Mouse (Mus musculus) cortical plate, adult 2 months (tissue): Measurements from ENCODE around the gene Sec14l2. TPM values are rescaled to one million over a fixed set of nuclear protein-coding genes. Genes with fewer than 3 reads are reported as not detected.
A peak's percentile ranks its signal among the peaks of the same experiment; 100 is the strongest.

Experiments used
- H3K27ac ChIP-seq: fragments of 200-500 bp; 2 replicates; pipeline ENCODE4 v1.5.1; 2012; ENCODE audit warnings: low read length, control low read depth, inconsistent platforms; ENCODE audit not compliant: insufficient read depth
- H3K4me1 ChIP-seq: fragments of 200-500 bp; 2 replicates; pipeline ENCODE4 v1.6.1; 2011; ENCODE audit warnings: low read length; ENCODE audit not compliant: control insufficient read depth, insufficient read depth
- H3K4me3 ChIP-seq: fragments of 200-500 bp; 2 replicates; pipeline ENCODE4 v1.5.1; 2011; ENCODE audit warnings: mild to moderate bottlenecking, low read length, control low read depth; ENCODE audit not compliant: insufficient read depth
- CTCF ChIP-seq: fragments of 200-500 bp; IDR thresholded peaks from 2 replicates; pipeline ENCODE4 v1.5.1; 2011; ENCODE audit warnings: mild to moderate bottlenecking, control low read depth, low read length; ENCODE audit not compliant: insufficient read depth; ENCODE audit errors: extremely low read depth
- POLR2A ChIP-seq: fragments of 200-500 bp; IDR thresholded peaks from 2 replicates; pipeline ENCODE4 v1.6.1; 2011; ENCODE audit warnings: mild to moderate bottlenecking, low read length, control low read depth; ENCODE audit not compliant: insufficient read depth; ENCODE audit errors: extremely low read depth
- polyA plus RNA-seq: library from polyadenylated mRNA; depleted of rRNA; stranded (reverse); fragments of >200 nt; gene quantifications from 2 replicates; pipeline ENCODE4 v1.2.3, GENCODE M21; 2012; rRNA removed

The Sec14l2 gene
- polyA plus RNA-seq, 1 experiment = 40.1 TPM

GRCm38 (mm10) chr11:4069664-4070063 lies 53.6 kb downstream of the Sec14l2 start:
- H3K4me1 ChIP-seq = peaks cover 4% of the 10 kb centered on the region; the same call in 1 of the 2 replicates
- TF ChIP-seq POLR2A (no peak), CTCF (no peak)
- no peak overlapping the region for H3K4me3 ChIP-seq
- H3K27ac ChIP-seq = no peak overlapping the region

- Histone ChIP-seq H3K4me3 (no peak within 1 kb of the TSS), H3K4me1 (peaks cover 9% of the 10 kb centered on the region), H3K27ac (no peak within 1 kb of the TSS)
- no peak for TF ChIP-seq CTCF
Observed at GRCm38 (mm10) chr11:4064627-4065122, 58.5 kb downstream of the Sec14l2 start, which contains the start of gene Sec14l3. Gene Sec14l3, plus strand, starts transcription at chr11:4064841.

GRCm38 (mm10) chr11:4062981-4063380 lies 60.2 kb downstream of the Sec14l2 start:
- TF ChIP-seq CTCF (no peak), POLR2A (no peak)
- no peak overlapping the region for H3K4me3 ChIP-seq
- H3K4me1 ChIP-seq = peaks cover 5% of the 10 kb centered on the region
- no peak overlapping the region for H3K27ac ChIP-seq

- TF ChIP-seq POLR2A = no peak
- TF ChIP-seq CTCF = no peak
- H3K4me3 ChIP-seq = no peak overlapping the region
Observed at GRCm38 (mm10) chr11:4062523-4062922, 60.7 kb downstream of the Sec14l2 start.

GRCm38 (mm10) chr11:4060866-4061575 lies 62.2 kb downstream of the Sec14l2 start:
- Histone ChIP-seq H3K27ac (no peak overlapping the region), H3K4me1 (peaks cover 5% of the 10 kb centered on the region), H3K4me3 (no peak overlapping the region)
- TF ChIP-seq CTCF = no peak
- TF ChIP-seq POLR2A = peak; percentile 24; the same call in 1 of the 2 replicates

More at GRCm38 (mm10) chr11:4062523-4062922, 60.7 kb downstream of the Sec14l2 start:
- Histone ChIP-seq H3K27ac (no peak overlapping the region), H3K4me1 (peaks cover 5% of the 10 kb centered on the region)

GRCm38 (mm10) chr11:4053586-4053985 lies 69.6 kb downstream of the Sec14l2 start:
- Histone ChIP-seq H3K27ac (no peak overlapping the region), H3K4me3 (no peak overlapping the region), H3K4me1 (no peaks in the 10 kb centered on the region)
- peak; percentile 97 for TF ChIP-seq CTCF
- TF ChIP-seq POLR2A = no peak

- Histone ChIP-seq H3K4me1 (no peaks in the 10 kb centered on the region), H3K4me3 (no peak overlapping the region), H3K27ac (no peak overlapping the region)
- TF ChIP-seq CTCF (no peak), POLR2A (no peak)
Observed at GRCm38 (mm10) chr11:4048438-4048837, 74.8 kb downstream of the Sec14l2 start.

- Histone ChIP-seq H3K27ac (no peak overlapping the region), H3K4me3 (no peak overlapping the region), H3K4me1 (no peaks in the 10 kb centered on the region)
- no peak for TF ChIP-seq CTCF
- no peak for TF ChIP-seq POLR2A
Observed at GRCm38 (mm10) chr11:4047766-4048165, 75.4 kb downstream of the Sec14l2 start.

Other genes starting within 250 kb of the Sec14l2 start
- gene 4921536K21Rik, start 228.3 kb downstream of the Sec14l2 start, polyA plus RNA-seq = 0.25 and 0.29 TPM in 2 replicates
- gene Dusp18, start 228.2 kb downstream of the Sec14l2 start, polyA plus RNA-seq = 19.3 and 19.4 TPM in 2 replicates
- 20.7 and 21.7 TPM in 2 replicates for gene Slc35e4, start 208.8 kb downstream of the Sec14l2 start, polyA plus RNA-seq
- 32.0 and 33.7 TPM in 2 replicates for gene Tcn2, start 191.3 kb downstream of the Sec14l2 start, polyA plus RNA-seq
- 34.4 and 34.6 TPM in 2 replicates for gene Pes1, start 159.4 kb downstream of the Sec14l2 start, polyA plus RNA-seq
- 0.08 and 0.27 TPM in 2 replicates for gene 4930556J24Rik, start 146.6 kb downstream of the Sec14l2 start, polyA plus RNA-seq
- gene Gal3st1, start 139.8 kb downstream of the Sec14l2 start, polyA plus RNA-seq = 32.0 and 36.4 TPM in 2 replicates
- 0.17 and 0.26 TPM in 2 replicates for gene Sec14l4, start 92.0 kb downstream of the Sec14l2 start, polyA plus RNA-seq
- gene Sec14l3, start 58.6 kb downstream of the Sec14l2 start, polyA plus RNA-seq = 0.44 and 0.52 TPM in 2 replicates
- 82.5 and 92.9 TPM in 2 replicates for gene Mtfp1, start 28.0 kb downstream of the Sec14l2 start, polyA plus RNA-seq
- gene Rnf215, start 11.8 kb upstream of the Sec14l2 start, polyA plus RNA-seq = 34.9 and 36.5 TPM in 2 replicates
- gene Ccdc157, start 36.9 kb upstream of the Sec14l2 start, polyA plus RNA-seq = 19.0 and 19.1 TPM in 2 replicates
- 38.8 and 39.0 TPM in 2 replicates for gene Sf3a1, start 36.9 kb upstream of the Sec14l2 start, polyA plus RNA-seq
- gene Tbc1d10a, start 63.4 kb upstream of the Sec14l2 start, polyA plus RNA-seq = 46.7 and 49.6 TPM in 2 replicates
- gene Castor1, start 94.8 kb upstream of the Sec14l2 start, polyA plus RNA-seq = 3.8 and 5.4 TPM in 2 replicates
- gene Osm, start 113.0 kb upstream of the Sec14l2 start, polyA plus RNA-seq = 0.06 and 0.19 TPM in 2 replicates
- 0.64 and 0.90 TPM in 2 replicates for gene Lif, start 134.1 kb upstream of the Sec14l2 start, polyA plus RNA-seq